Mouse (Mus musculus): ENCODE results near the gene Obp2a. TPM values are rescaled to one million over a fixed set of nuclear protein-coding genes. Genes with fewer than 3 reads are reported as not detected.
"Not testable (repeated sequence)": the region's sequence is repeated elsewhere in the genome, so short reads cannot be mapped to it uniquely, and the experiment has no call there.

The Obp2a gene
- not detected for total RNA-seq (2021)
- long read RNA-seq, experiment 1 = 0 reads
- long read RNA-seq, experiment 2 = 0 reads

- DNase-seq (ENCODE audit: low spot score in 2 of 2); H3K27ac ChIP-seq: not testable (repeated sequence)
Measured at GRCm38 (mm10) chr2:25699743-25700142, at the start of gene Obp2a. Gene Obp2a (plus strand): TSS chr2:25700043.

DNA sequence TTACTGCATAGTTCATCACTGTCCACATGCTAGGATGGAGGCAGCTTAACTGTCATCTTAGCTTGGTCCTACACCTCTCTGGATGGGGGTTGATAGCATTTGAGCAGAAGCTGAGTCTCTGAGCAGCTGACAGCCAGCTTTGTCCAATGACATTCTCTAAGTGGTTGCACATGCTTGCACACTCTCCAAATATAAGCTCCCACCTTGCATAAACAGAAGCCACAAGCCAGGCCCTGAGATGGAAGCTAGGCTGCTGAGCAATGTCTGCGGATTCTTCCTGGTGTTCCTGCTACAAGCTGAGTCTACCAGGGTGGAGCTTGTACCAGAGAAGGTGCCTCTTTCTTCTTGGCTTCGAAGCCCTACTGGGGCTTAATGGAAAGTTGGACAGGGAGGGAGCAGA is 46.9 kb upstream of the Obp2a start, which contains the start of gene Lcn8:
Gene Lcn8 (plus strand): TSS at position 219 of the 400 bp plus-strand sequence.
- no peak for DNase-seq (ENCODE audit: low spot score in 2 of 2)
- H3K4me3 ChIP-seq = no peak within 1 kb of the TSS
- no peak for TF ChIP-seq CTCF (conservative IDR thresholded peaks at IDR 0.05)
- H3K27ac ChIP-seq = no peak within 1 kb of the TSS

More at GRCm38 (mm10) chr2:25699743-25700142, at the start of gene Obp2a:
- not testable (repeated sequence) for H3K4me3 ChIP-seq

DNA sequence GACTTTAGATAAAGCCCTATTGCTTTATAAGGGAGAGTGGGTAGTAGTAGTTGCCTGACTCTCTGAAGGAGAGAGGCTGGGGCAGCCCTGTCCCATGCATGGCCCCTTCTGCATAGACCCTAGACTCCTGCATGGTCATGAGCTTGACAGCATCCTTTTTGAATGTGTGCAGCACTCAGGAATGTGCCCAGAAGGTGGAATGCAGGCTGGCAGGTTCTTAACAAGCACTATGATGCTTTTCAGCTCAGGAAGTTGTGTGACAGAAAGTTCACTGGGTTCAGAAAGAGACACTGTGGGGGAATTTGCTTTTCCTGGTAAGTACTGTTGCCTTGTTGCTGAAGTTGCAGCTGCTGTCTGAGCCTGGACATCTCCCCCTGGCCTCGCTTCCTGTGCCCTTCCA is 45.3 kb upstream of the Obp2a start:
- H3K4me3 ChIP-seq = no peak overlapping the region
- no peak overlapping the region for H3K27ac ChIP-seq
- no peak for TF ChIP-seq CTCF (conservative IDR thresholded peaks at IDR 0.05)
- no peak for DNase-seq (ENCODE audit: low spot score in 2 of 2)

- H3K4me3 ChIP-seq = no peak overlapping the region
- H3K27ac ChIP-seq = no peak overlapping the region
- no peak for DNase-seq (ENCODE audit: low spot score in 2 of 2)
- no peak for TF ChIP-seq CTCF (conservative IDR thresholded peaks at IDR 0.05)
Measured at GRCm38 (mm10) chr2:25656691-25657090, 43.2 kb upstream of the Obp2a start.

GRCm38 (mm10) chr2:25657246-25657645 is 42.6 kb upstream of the Obp2a start:
- Histone ChIP-seq H3K4me3 (no peak overlapping the region), H3K27ac (no peak overlapping the region)
- no peak for DNase-seq (ENCODE audit: low spot score in 2 of 2)
- TF ChIP-seq CTCF (conservative IDR thresholded peaks at IDR 0.05) = no peak

DNA sequence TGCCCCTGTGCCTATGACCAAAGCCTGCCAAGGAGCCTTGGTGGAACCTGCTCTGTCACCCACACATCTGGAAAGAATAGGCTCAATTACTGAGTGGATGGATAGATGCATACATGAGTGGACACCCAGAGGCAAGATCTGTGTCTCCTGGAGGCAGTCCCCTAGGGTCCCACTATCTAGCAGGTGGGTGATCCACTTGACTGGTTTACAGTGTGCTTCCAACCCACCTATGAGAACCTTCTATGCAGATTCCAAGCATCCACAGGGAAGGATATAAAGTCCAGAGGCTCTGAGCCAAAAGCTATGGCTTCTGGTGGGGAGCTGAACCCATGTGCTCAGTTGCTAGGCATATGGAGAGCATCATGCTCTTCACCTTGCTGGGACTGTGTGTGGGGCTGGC is 42.2 kb upstream of the Obp2a start, which contains the start of gene Lcn5:
Gene Lcn5 (plus strand): TSS at position 301 of the 400 bp plus-strand sequence.
- no peak within 1 kb of the TSS for H3K27ac ChIP-seq
- DNase-seq (ENCODE audit: low spot score in 2 of 2) = no peak
- no peak for TF ChIP-seq CTCF (conservative IDR thresholded peaks at IDR 0.05)
- no peak within 1 kb of the TSS for H3K4me3 ChIP-seq

- no peak for TF ChIP-seq CTCF (conservative IDR thresholded peaks at IDR 0.05)
- DNase-seq (ENCODE audit: low spot score in 2 of 2) = no peak
- Histone ChIP-seq H3K27ac (no peak overlapping the region), H3K4me3 (no peak overlapping the region)
Measured at GRCm38 (mm10) chr2:25660279-25660678, 39.6 kb upstream of the Obp2a start.

GRCm38 (mm10) chr2:25661245-25661970 is 38.4 kb upstream of the Obp2a start:
- TF ChIP-seq CTCF (conservative IDR thresholded peaks at IDR 0.05) = no peak
- no peak for DNase-seq (ENCODE audit: low spot score in 2 of 2)

DNA sequence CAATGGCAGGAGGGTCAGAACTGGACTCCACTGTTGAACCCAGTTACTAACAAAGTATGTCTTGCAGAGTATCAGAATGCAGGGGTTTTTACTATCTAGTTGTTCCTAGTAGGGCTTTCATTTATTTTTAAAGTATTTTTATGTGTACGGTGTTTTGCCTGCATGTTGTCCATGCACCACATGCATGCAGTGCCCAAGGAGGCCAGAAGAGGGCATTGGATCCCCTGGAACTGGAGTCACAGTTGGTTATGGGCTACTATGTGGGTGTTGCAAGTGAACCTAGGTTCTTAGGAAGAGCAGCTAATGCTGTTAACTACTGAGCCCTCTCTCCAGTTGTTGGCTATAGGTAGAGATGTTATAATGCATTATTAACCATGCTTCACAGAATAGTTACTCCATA is 36.3 kb upstream of the Obp2a start:
- peak; percentile 5 to 62 for DNase-seq (ENCODE audit: low spot score in 2 of 2)
- peak; percentile 85 for TF ChIP-seq CTCF (conservative IDR thresholded peaks at IDR 0.05)
- Histone ChIP-seq H3K4me3 (no peak overlapping the region), H3K27ac (no peak overlapping the region)

More at GRCm38 (mm10) chr2:25661245-25661970, 38.4 kb upstream of the Obp2a start:
- H3K27ac ChIP-seq = no peak overlapping the region
- no peak overlapping the region for H3K4me3 ChIP-seq

GRCm38 (mm10) chr2:25664125-25664524 is 35.7 kb upstream of the Obp2a start:
- TF ChIP-seq CTCF (conservative IDR thresholded peaks at IDR 0.05) = no peak
- no peak for DNase-seq (ENCODE audit: low spot score in 2 of 2)
- H3K27ac ChIP-seq = no peak overlapping the region

DNA sequence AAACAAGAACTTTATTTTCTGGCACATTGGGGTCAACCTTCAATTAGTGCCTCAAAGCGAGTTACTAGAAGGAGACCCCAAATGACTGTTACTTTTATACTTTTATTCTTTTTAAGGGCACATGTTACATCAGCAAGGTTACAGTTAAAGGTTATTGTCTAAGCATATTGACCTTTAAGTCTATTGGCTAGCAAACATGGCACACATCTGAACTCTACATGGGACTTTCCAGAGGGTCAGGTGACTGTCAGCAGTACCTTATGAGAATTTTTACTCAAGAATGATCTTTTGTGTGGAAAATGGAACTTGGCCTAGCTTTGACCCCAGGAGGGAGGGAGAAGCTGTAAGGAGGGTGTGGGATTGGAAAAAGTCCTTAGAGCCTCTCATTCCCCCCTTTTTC is 33.3 kb upstream of the Obp2a start:
- Histone ChIP-seq H3K27ac (no peak overlapping the region), H3K4me3 (no peak overlapping the region)
- no peak for TF ChIP-seq CTCF (conservative IDR thresholded peaks at IDR 0.05)
- no peak for DNase-seq (ENCODE audit: low spot score in 2 of 2)

More at GRCm38 (mm10) chr2:25664125-25664524, 35.7 kb upstream of the Obp2a start:
- no peak overlapping the region for H3K4me3 ChIP-seq

DNA sequence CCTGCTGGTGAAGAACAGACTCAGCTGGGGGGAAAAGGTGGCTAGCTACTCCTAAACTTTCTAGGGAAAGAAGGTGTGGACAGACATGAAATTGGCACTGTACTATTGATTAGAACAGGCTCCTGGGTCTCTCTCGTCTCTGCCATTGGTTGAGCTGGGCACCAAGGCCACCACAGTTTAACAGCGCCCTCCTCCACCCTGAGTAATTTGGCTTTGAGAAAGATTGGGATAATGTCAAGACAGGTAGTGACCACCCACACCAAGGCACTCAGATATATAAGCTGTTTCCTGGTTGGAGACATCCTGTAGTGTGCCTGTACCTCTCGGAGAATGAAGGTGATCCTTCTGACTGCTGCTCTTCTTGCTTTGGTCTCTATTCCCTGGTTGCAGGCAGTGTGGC is 23.4 kb upstream of the Obp2a start, which contains the start of gene Lcn6:
Gene Lcn6 (plus strand): TSS at position 301 of the 400 bp plus-strand sequence.
- DNase-seq (ENCODE audit: low spot score in 2 of 2) = no peak
- no peak for TF ChIP-seq CTCF (conservative IDR thresholded peaks at IDR 0.05)
- Histone ChIP-seq H3K27ac (no peak within 1 kb of the TSS), H3K4me3 (no peak within 1 kb of the TSS)

GRCm38 (mm10) chr2:25679559-25679958 is 20.3 kb upstream of the Obp2a start:
- Histone ChIP-seq H3K4me3 (no peak overlapping the region), H3K27ac (no peak overlapping the region)
- no peak for DNase-seq (ENCODE audit: low spot score in 2 of 2)
- TF ChIP-seq CTCF (conservative IDR thresholded peaks at IDR 0.05) = no peak

DNA sequence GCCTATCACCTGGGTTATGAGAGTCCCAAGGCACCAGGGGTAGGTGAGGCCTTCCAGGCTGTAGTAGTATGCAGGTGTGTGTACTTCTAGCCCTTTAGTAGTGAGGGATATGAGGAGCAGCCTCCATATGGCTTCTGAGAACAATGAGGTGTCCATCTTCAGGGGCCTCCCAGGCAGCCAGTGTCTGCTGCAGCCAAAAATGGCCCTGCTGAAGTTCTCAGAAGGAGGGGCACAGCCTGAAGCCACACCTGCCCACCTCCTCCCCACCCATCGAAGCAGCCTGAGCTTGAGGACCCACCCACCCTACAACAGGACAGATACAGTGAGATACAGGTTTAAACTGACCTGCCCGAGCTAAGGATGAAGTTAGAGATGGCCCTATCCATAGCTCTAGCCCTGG is 17.4 kb upstream of the Obp2a start, which contains the start of gene Lcn10:
Gene Lcn10 (plus strand): TSS at position 301 of the 400 bp plus-strand sequence.
- DNase-seq (ENCODE audit: low spot score in 2 of 2) = no peak
- Histone ChIP-seq H3K4me3 (no peak within 1 kb of the TSS), H3K27ac (no peak within 1 kb of the TSS)
- no peak for TF ChIP-seq CTCF (conservative IDR thresholded peaks at IDR 0.05)
